Mouse (Mus musculus) heart, postnatal 0 days (tissue): ENCODE data around the gene Ttbk1.

Experiments
- CTCF ChIP-seq: IDR thresholded peaks from 2 replicates; pipeline ENCODE4 v1.5.1; 2016; ENCODE audit warnings: antibody characterized with exemption, control low read depth, low read depth
- EP300 ChIP-seq: IDR thresholded peaks from 2 replicates; pipeline ENCODE4 v1.6.1; 2016; ENCODE audit warnings: antibody characterized with exemption, low read depth

GRCm38 (mm10) chr17:46521963-46522668 is 34.6 kb upstream of the Ttbk1 start:
- TF ChIP-seq CTCF (peak; percentile 31), EP300 (no peak)
